Mouse (Mus musculus) liver, embryonic 15.5 days (tissue): ENCODE measurements at regions not wholly inside any gene's neighbourhood (a gene's known extent, or its start where the extent isn't known, plus 50 kb on each side); places are given as distances from the start of the nearest gene placed in this dataset.

Source experiments
- ATAC-seq: fragments of 200-750 bp; cut with Nextera tagmentation; 2 replicates; pipeline ENCODE4 v1.8.0; 2017; ENCODE audit warnings: moderate number of reproducible peaks, mild to moderate bottlenecking, moderate library complexity; ENCODE audit not compliant: insufficient read depth
- H3K27ac ChIP-seq: fragments of 300-500 bp; sonication (generic); replicated peaks from 2 replicates; pipeline ENCODE4 v1.5.1; 2015; ENCODE audit warnings: mild to moderate bottlenecking, inconsistent platforms
- H3K27me3 ChIP-seq: fragments of 300-500 bp; sonication (generic); 2 replicates; pipeline ENCODE4 v1.6.1; 2015; ENCODE audit warnings: mild to moderate bottlenecking, inconsistent platforms
- H3K36me3 ChIP-seq: fragments of 300-500 bp; sonication (generic); replicated peaks from 2 replicates; pipeline ENCODE4 v1.6.1; 2015; ENCODE audit warnings: moderate library complexity, mild to moderate bottlenecking, inconsistent platforms
- H3K4me1 ChIP-seq: fragments of 300-500 bp; sonication (generic); replicated peaks from 2 replicates; pipeline ENCODE4 v1.6.1; 2015; ENCODE audit warnings: inconsistent platforms
- H3K4me2 ChIP-seq: fragments of 300-500 bp; sonication (generic); 2 replicates; pipeline ENCODE4 v1.6.1; 2015; ENCODE audit warnings: moderate library complexity, mild to moderate bottlenecking, inconsistent platforms
- H3K4me3 ChIP-seq: fragments of 300-500 bp; sonication (generic); replicated peaks from 2 replicates; pipeline ENCODE4 v1.5.1; 2015; ENCODE audit warnings: mild to moderate bottlenecking, inconsistent platforms
- H3K9ac ChIP-seq: fragments of 300-500 bp; sonication (generic); 2 replicates; pipeline ENCODE4 v1.6.1; 2015; ENCODE audit warnings: moderate library complexity, mild to moderate bottlenecking, inconsistent platforms
- H3K9me3 ChIP-seq: fragments of 300-500 bp; sonication (generic); replicated peaks from 2 replicates; pipeline ENCODE4 v1.6.1; 2016; ENCODE audit warnings: inconsistent platforms
- WGBS: fragments of 180-500 bp; shearing (Covaris S2); methylation state at CpG from one replicate; pipeline ENCODE4 v1.1.7; 2015; ENCODE audit warnings: mixed read lengths; ENCODE audit not compliant: insufficient replicate concordance; 5-methylcytosine and 5-hydroxymethylcytosine counted together

- H3K27ac ChIP-seq, result no peak overlapping the region
- H3K9ac ChIP-seq, result no peak overlapping the region
- no peaks in the 10 kb centered on the region for H3K9me3 ChIP-seq
- no peak overlapping the region for H3K4me3 ChIP-seq
- H3K36me3 ChIP-seq, result no peaks in the 10 kb centered on the region
- no peaks in the 10 kb centered on the region for H3K4me1 ChIP-seq
- no peak overlapping the region for H3K4me2 ChIP-seq
- WGBS, result 54% methylated on average over 3 of the region's 3 CpGs
- ATAC-seq, result no peak
- H3K27me3 ChIP-seq, result no peaks in the 10 kb centered on the region
Observed at GRCm38 (mm10) chr19:56225518-56225917, 61.4 kb upstream of the Habp2 start.

- ATAC-seq, result no peak
- Histone ChIP-seq H3K27ac (no peak overlapping the region), H3K9me3 (peaks cover 6% of the 10 kb centered on the region), H3K4me3 (no peak overlapping the region), H3K4me2 (no peak overlapping the region), H3K9ac (no peak overlapping the region), H3K36me3 (no peaks in the 10 kb centered on the region), H3K4me1 (no peaks in the 10 kb centered on the region), H3K27me3 (no peaks in the 10 kb centered on the region)
Observed at GRCm38 (mm10) chr19:56228586-56228985, 58.4 kb upstream of the Habp2 start.

GRCm38 (mm10) chr19:56231430-56231829 lies 55.5 kb upstream of the Habp2 start:
- ATAC-seq, result no peak
- Histone ChIP-seq H3K4me3 (no peak overlapping the region), H3K4me2 (no peak overlapping the region)

GRCm38 (mm10) chr19:56231849-56232248 lies 55.1 kb upstream of the Habp2 start:
- H3K36me3 ChIP-seq, result no peaks in the 10 kb centered on the region
- no peak overlapping the region for H3K27ac ChIP-seq
- no peak overlapping the region for H3K4me2 ChIP-seq
- 50% methylated on average over 9 of the region's 9 CpGs for WGBS
- ATAC-seq, result no peak
- peaks cover 6% of the 10 kb centered on the region for H3K9me3 ChIP-seq
- no peaks in the 10 kb centered on the region for H3K4me1 ChIP-seq
- H3K27me3 ChIP-seq, result no peaks in the 10 kb centered on the region
- H3K9ac ChIP-seq, result no peak overlapping the region
- H3K4me3 ChIP-seq, result no peak overlapping the region

More at GRCm38 (mm10) chr19:56231430-56231829, 55.5 kb upstream of the Habp2 start:
- H3K27ac ChIP-seq, result no peak overlapping the region
- H3K9me3 ChIP-seq, result peaks cover 6% of the 10 kb centered on the region
- WGBS, result 70% methylated on average over 8 of the region's 8 CpGs
- H3K4me1 ChIP-seq, result no peaks in the 10 kb centered on the region
- no peaks in the 10 kb centered on the region for H3K27me3 ChIP-seq
- H3K36me3 ChIP-seq, result no peaks in the 10 kb centered on the region
- H3K9ac ChIP-seq, result no peak overlapping the region

- ATAC-seq, result no peak
- peaks cover 6% of the 10 kb centered on the region for H3K9me3 ChIP-seq
- no peak overlapping the region for H3K4me2 ChIP-seq
- no peak overlapping the region for H3K9ac ChIP-seq
- 70% methylated on average over 7 of the region's 7 CpGs for WGBS
- no peak overlapping the region for H3K27ac ChIP-seq
- H3K36me3 ChIP-seq, result no peaks in the 10 kb centered on the region
- H3K4me1 ChIP-seq, result no peaks in the 10 kb centered on the region
- H3K4me3 ChIP-seq, result no peak overlapping the region
- H3K27me3 ChIP-seq, result no peaks in the 10 kb centered on the region
Observed at GRCm38 (mm10) chr19:56232269-56232668, 54.7 kb upstream of the Habp2 start.

GRCm38 (mm10) chr19:56232950-56233349 lies 54.0 kb upstream of the Habp2 start:
- H3K36me3 ChIP-seq, result no peaks in the 10 kb centered on the region
- H3K9ac ChIP-seq, result no peak overlapping the region
- no peaks in the 10 kb centered on the region for H3K27me3 ChIP-seq
- no peak overlapping the region for H3K4me3 ChIP-seq
- no peak overlapping the region for H3K27ac ChIP-seq
- H3K9me3 ChIP-seq, result peaks cover 6% of the 10 kb centered on the region
- 84% methylated on average over 5 of the region's 5 CpGs for WGBS
- H3K4me1 ChIP-seq, result no peaks in the 10 kb centered on the region
- ATAC-seq, result no peak
- no peak overlapping the region for H3K4me2 ChIP-seq

GRCm38 (mm10) chr19:56235040-56235439 lies 51.9 kb upstream of the Habp2 start:
- no peak for ATAC-seq
- no peaks in the 10 kb centered on the region for H3K36me3 ChIP-seq

More at GRCm38 (mm10) chr19:56235040-56235439, 51.9 kb upstream of the Habp2 start:
- Histone ChIP-seq H3K4me1 (no peaks in the 10 kb centered on the region), H3K4me2 (no peak overlapping the region), H3K4me3 (no peak overlapping the region), H3K9me3 (peaks cover 6% of the 10 kb centered on the region), H3K9ac (no peak overlapping the region), H3K27me3 (no peaks in the 10 kb centered on the region), H3K27ac (no peak overlapping the region)
- 46% methylated on average over 2 of the region's 2 CpGs for WGBS
